Mouse (Mus musculus) mature B cell (primary cell): ENCODE results near the gene Pias3.
"Not testable (repeated sequence)": the region's sequence is repeated elsewhere in the genome, so short reads cannot be mapped to it uniquely, and the experiment has no call there.

Experiments used
- in situ Hi-C: fragments of 300-500 bp; cut with MboI; formaldehyde crosslinking; loops from 2 replicates; pipeline ENCODE4 v1.14.3; 2019

Pias3 gene

DNA sequence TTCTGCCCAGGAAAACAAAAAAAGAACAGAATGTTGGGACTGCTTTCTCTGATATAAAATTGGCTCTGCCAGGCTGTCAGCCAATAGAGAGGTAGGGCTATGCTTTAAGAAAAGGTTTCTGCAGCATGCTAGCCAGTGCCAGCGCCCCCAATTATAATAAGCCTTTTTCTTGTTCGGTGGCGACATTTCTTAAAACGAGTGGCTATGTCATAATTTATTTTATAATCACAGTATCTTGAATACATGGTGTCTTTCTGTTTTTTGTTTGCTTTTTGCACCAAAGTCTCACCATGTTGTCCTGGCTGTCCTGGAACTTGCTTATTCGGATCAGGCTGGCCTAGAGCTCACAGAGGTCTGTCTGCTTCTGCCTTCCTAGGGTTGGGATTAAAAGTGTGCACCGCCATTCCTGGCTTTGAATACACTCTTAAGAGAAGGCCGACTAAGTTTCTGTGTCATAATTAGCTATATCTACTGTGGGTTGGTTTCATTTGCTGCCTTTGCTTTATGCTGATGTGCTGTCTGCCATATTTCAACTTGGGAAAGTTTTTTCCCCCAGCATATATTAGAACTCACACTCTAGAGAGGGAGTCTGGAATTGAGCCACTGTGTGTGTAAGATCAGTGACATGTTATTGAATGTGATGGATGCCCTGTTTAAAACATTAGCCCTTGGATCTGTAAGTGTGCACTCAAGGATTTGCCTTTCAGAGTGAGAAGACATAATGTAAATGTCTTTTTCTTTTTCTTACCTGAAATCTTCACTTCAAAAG lies 32.6 kb downstream of the Pias3 start:
- in situ Hi-C loops = no loop called here

DNA sequence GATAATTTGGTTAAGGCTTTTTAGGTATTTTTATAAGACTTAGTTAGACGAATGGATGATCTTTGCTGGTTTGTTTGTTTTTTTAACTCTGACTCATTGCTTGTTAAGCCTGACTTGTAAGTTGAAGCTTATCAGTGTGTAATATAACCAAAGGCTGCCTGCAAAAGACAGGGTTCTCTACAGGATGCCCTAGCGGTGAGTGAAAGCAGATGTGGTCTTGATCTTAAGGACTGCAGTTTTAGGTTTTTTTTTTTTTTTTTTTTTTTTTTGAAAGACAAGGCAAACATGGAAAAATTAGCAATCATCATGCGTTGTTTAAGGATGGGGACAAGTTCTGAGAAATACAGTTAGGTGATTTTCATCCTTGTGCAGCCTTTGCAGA lies 33.2 kb downstream of the Pias3 start:
- in situ Hi-C loops = no loop called here

DNA sequence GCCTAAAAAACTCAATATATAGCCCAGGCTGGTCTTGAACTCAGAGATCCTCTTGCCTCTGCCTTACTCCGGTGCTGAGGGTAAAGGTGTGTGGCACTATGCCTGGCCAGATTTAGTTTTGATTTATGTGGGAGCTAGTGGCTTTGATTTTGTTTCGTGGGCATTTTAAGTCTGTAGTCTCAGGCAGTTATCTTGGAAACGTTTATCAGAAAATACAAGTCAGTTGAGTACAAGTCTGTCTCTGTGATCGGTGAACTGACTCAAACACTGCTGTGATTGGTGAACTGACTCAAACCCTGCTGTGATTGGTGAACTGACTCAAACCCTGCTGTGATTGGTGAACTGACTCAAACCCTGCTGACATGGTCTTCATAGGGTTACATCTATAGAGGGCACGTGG lies 34.6 kb downstream of the Pias3 start:
- in situ Hi-C loops = no loop called here

DNA sequence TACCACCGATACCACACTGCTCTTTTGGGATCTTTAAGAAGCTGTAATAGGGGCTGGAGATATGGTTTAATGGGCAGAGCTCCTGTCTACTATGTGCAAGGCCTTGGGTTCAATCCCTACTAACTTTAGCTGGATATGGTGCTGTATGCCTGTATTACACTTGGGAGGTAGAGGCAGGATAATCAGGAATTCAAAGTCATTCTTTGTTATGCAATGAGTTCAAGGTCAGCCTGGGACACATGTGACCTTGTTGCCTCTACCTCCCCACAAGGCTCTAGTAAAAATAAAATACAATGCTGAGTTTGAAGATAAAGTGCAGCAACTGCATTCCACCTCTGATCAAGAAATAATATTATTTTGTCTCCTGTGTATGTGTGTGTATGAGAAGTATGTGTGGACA lies 37.8 kb downstream of the Pias3 start:
- in situ Hi-C loops = no loop called here

DNA sequence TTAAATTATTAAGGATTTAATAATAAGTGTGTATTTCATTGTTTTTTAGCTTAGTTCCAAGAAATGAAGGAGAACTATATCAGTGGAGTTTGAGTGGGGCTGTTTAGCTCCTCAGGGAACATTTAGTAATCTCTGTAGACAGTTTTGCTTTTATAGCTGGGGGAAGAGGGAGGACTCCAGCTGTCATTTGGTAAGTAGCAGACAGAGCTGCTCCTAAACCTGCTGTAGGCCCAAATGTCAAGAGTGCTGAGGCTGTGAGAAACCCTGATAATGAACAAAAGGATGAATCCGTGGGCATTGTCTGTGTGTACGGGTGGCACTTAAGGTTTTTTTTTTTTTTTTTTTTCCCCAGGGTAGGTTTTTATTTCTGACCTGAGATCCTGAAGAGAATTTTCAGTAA lies 39.0 kb downstream of the Pias3 start:
- in situ Hi-C loops = no loop called here

DNA sequence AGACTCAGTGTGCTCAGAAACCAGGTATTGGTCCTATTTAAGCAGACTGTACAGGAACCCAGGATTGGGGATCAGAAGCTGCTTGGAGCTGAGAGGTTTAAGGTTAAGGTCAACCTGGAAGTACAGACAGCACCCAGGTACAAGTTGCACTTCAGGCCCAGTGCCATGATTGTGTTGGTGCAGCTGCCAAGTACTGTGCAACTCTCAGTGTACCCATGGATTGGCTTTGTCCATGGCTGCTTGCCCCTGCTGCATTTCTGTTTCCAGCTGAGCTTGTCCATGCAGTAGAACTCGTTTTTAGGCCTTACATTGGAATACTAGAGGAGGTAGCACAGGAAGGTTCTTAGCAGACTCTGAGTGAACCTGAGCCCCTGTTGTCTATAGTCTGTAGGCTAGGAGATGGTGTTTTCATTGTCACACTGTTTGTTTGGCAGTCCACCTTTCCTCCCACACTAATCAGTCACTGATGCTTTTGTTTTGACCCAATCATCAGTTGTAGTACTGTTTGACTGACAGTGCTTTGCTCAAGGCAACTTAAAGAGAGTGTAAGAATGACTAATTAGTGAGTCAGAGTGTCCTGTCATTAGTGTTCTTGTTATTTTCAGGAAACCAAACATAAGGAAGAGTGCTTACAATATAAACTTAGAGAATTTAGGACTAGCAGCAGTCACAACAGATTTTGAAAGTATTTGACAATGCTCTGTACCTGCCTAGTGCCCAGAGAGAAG lies 41.0 kb downstream of the Pias3 start:
- in situ Hi-C loops = no loop called here

DNA sequence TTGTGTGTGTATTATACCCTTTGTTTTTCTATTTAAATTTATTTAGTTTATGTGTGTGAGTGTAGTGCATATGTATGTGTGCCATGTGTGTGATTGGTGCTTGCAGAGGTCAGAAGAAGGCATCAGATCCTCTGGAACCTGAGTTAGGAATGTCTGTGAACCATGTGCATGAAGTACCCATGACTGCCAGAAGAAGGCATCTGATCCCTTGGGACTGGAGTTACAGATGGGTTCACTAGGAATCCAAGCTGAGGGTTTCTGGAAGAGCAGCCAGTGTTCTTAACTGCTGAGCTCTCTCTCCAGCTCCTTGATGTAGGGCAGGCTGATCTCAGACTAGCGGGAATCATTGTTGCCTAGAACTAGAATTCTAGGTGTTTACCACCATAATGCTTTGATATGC lies 41.8 kb downstream of the Pias3 start:
- in situ Hi-C loops = no loop called here

DNA sequence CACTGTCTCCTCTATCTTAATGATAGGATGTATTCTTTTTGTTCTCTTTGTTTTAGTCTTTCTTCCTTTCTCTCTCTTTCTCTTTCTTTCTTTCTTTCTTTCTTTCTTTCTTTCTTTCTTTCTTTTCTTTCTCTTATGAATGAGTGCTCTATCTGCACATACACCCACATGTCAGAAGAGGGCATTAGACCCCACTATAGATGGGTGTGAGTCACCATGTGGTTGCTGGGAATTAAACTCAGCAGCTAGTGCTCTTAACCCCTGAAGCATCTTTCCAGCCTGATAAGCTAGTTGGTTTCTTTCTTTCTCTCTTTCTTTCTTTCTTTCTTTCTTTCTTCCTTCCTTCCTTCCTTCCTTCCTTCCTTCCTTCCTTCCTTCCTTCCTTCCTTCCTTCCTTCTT lies 44.1 kb downstream of the Pias3 start:
- in situ Hi-C loops = not testable (repeated sequence)

DNA sequence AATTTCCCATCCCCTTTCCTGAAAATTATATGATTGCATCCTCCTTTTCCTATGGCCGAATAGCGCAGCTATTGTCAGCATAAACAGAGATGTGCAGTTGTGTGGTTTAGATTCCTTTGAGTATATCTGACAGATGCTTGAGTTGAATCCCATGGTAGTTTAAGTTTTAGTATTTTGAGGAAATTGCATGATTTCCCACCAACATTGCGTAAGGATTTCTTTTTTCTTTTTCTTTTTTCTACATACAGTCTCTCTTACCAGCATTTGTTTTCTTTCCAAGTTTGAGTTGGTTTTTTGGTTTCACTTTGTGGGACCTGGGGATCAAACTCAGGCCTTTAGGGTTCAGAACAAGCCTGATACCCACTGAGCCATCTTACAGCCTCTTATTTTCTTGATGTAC lies 48.2 kb downstream of the Pias3 start:
- in situ Hi-C loops = no loop called here

DNA sequence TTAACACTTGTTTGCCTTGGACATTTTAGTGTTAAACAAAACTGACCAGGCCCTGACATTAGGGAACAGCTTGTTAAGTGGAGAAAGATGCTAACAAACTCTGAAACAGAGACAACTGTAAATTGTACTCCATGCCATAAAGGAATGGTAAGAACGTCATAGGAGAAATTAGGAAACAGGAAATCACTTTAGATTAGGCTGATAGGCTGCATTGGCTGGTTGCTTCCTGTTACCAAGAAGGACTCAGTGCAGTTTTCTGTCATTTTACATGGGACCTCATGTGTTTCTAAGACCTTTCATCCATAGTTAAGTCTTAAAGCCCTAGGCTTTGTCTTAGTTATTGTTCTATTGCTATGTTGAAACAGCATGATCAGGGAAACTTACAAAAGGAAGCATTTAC lies 50.6 kb downstream of the Pias3 start:
- in situ Hi-C loops = no loop called here
